Mouse (Mus musculus) testis, adult 2 months (tissue): ENCODE measurements around the gene Tapbpl.

ENCODE experiments used
- CTCF ChIP-seq: fragments of 200-500 bp; IDR thresholded peaks from 2 replicates; pipeline ENCODE4 v1.5.1; 2012; ENCODE audit warnings: low read depth, mild to moderate bottlenecking, inconsistent platforms, low read length, moderate library complexity; ENCODE audit not compliant: control insufficient read depth, insufficient read depth, insufficient replicate concordance
- POLR2A ChIP-seq: fragments of 200-500 bp; IDR thresholded peaks from 2 replicates; pipeline ENCODE4 v1.6.1; 2012; ENCODE audit warnings: low read depth, mild to moderate bottlenecking, inconsistent platforms, low read length, moderate library complexity; ENCODE audit not compliant: control insufficient read depth

DNA sequence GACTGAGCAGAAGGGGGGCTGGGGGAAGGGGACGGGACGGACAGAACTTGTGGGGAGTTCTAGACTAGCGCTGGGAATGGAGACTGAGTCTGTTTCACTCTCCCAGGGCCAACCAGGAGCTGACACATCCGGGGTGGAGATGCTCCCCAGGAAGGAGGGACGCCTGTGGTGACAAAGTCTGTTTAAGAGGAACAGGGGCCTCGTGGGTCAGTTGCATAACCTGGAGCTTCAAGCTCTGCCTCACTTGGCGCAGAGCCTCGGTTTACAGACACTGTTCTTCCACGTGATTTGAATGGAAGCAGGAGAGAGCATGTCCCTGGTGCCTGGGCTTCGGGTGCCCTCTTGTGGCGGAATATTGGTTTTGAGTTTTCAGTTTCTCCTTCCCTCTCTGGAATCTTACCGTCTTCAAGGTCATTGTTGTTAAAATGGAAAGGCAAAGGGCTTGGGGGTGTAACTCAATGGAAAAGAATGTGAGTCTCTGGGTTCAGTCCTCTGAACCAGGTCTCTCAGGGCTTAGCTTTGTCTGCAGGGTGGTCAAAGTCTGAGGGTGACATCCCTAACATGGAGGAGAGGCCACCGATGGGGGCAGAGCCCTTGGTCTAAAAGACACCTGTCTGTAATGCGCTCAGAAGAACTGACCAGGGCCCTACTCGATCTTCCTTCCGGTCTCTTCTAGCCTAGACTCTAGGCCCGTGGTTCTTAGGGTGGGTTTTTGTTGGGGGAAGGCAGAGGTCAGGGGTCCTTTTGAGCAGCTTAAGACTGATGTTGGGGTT, 40.0 kb upstream of the Tapbpl start:
- TF ChIP-seq POLR2A: no peak
- peak; percentile 69; the same call in 1 of the 2 replicates for TF ChIP-seq CTCF
